9 mouse cellular contexts compared by ENCODE assay signal in the genomic region with DNA sequence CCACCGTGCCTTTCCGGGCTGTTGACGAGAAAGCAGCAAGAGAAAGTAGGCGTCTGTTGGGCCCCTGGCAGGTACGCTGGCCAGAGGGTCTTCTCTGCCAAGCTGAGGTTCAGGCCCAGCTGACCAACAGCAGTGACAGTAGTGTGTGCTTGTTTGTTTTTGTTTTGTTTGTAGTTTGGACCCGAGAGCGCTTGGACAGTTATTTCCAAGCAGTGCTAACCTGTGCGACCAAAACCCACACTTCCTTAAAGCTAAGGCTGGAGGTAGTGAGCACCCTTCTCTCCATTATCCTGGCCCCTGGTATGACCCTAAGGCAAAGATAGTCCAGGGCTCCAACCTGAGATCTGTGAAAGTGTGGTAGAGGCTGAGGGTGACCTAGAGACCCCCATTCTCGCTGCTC. TPM values are rescaled to one million over a fixed set of nuclear protein-coding genes. Genes with fewer than 3 reads are reported as not detected.
DNase-seq lines count a peak whose midpoint lies in the region; ATAC-seq and TF ChIP-seq lines count a peak whose summit lies in the region.
"Had no signal": no experiment of that assay in that cellular context is flagged by ENCODE, and none has a peak within 500 bp of the region (broad histone marks: within the 10 kb centered on the region; RNA-seq: fewer than 3 reads in every experiment).

No protein-coding gene starts in this region.

- H3K4me3 ChIP-seq in cerebellum, adult 2 months (replicated peaks; ENCODE audit: insufficient read depth, low read depth, low read length) = peak overlapping the region; percentile 45
- H3K4me3 ChIP-seq in lung, postnatal 0 days (ENCODE audit: low read depth, low read length) = no peak overlapping the region; the same call in 1 of the 2 replicates
- H3K4me3 ChIP-seq in limb, embryonic 15.5 days = peak overlapping the region; percentile 41
- peak overlapping the region; percentile 50 for H3K4me3 ChIP-seq in stomach, embryonic 16.5 days (replicated peaks; ENCODE audit: low read length)

- TF ChIP-seq CTCF in cerebellum, adult 2 months (IDR thresholded peaks at IDR 0.05; ENCODE audit: borderline replicate concordance, insufficient read depth, low read depth, low read length) = no peak
- TF ChIP-seq CTCF in lung, postnatal 0 days (IDR thresholded peaks at IDR 0.05) = no peak

- H3K9ac ChIP-seq in lung, postnatal 0 days (replicated peaks; ENCODE audit: low read depth) = no peak overlapping the region
- H3K9ac ChIP-seq in limb, embryonic 15.5 days = no peak overlapping the region
- H3K9ac ChIP-seq in stomach, embryonic 16.5 days (ENCODE audit: low read length) = no peak overlapping the region

- no peaks in the 10 kb centered on the region for H3K36me3 ChIP-seq in lung, postnatal 0 days (ENCODE audit: insufficient read depth, low read length)
- H3K36me3 ChIP-seq in limb, embryonic 15.5 days = no peaks in the 10 kb centered on the region
- H3K36me3 ChIP-seq in stomach, embryonic 16.5 days (ENCODE audit: control insufficient read depth, insufficient read depth, low read length) = no peaks in the 10 kb centered on the region

- peaks cover 38% of the 10 kb centered on the region for H3K4me1 ChIP-seq in cerebellum, adult 2 months (ENCODE audit: control insufficient read depth, insufficient read depth, low read length)
- H3K4me1 ChIP-seq in lung, postnatal 0 days (ENCODE audit: insufficient read depth, low read depth, low read length) = no peaks in the 10 kb centered on the region; the same call in 1 of the 2 replicates
- H3K4me1 ChIP-seq in limb, embryonic 15.5 days = peaks cover 15% of the 10 kb centered on the region
- peaks cover 8% of the 10 kb centered on the region for H3K4me1 ChIP-seq in stomach, embryonic 16.5 days (ENCODE audit: control insufficient read depth, insufficient read depth, low read length)

- TF ChIP-seq POLR2A in cerebellum, adult 2 months (IDR thresholded peaks at IDR 0.05; ENCODE audit: borderline replicate concordance, insufficient read depth, low read length) = no peak

- no peaks in the 10 kb centered on the region for H3K9me3 ChIP-seq in lung, postnatal 0 days (ENCODE audit: low read length)
- no peaks in the 10 kb centered on the region for H3K9me3 ChIP-seq in limb, embryonic 15.5 days
- H3K9me3 ChIP-seq in stomach, embryonic 16.5 days (replicated peaks; ENCODE audit: control insufficient read depth, low read length) = no peaks in the 10 kb centered on the region

- TF ChIP-seq EP300 in lung, postnatal 0 days (IDR thresholded peaks at IDR 0.05) = no peak

- peak overlapping the region; percentile 55 for H3K27ac ChIP-seq in cerebellum, adult 2 months (ENCODE audit: insufficient read depth, low read length)
- no peak overlapping the region for H3K27ac ChIP-seq in lung, postnatal 0 days (ENCODE audit: low read length)
- H3K27ac ChIP-seq in limb, embryonic 15.5 days = no peak overlapping the region
- H3K27ac ChIP-seq in stomach, embryonic 16.5 days (ENCODE audit: low read length) = no peak overlapping the region

- WGBS in cerebellum, adult 2 months = 37% methylated on average over 9 of the region's 9 CpGs
- 45% methylated on average over 9 of the region's 9 CpGs for WGBS in lung, postnatal 0 days
- 49% methylated on average over 9 of the region's 9 CpGs for WGBS in limb, embryonic 15.5 days
- 49% methylated on average over 9 of the region's 9 CpGs for WGBS in stomach, embryonic 16.5 days

- no peaks in the 10 kb centered on the region for H3K27me3 ChIP-seq in cerebellum, adult 2 months (ENCODE audit: control insufficient read depth, insufficient read depth, low read length)
- peaks cover 47% of the 10 kb centered on the region for H3K27me3 ChIP-seq in lung, postnatal 0 days (replicated peaks; ENCODE audit: insufficient read depth, low read length)
- H3K27me3 ChIP-seq in limb, embryonic 15.5 days = peaks cover 85% of the 10 kb centered on the region
- H3K27me3 ChIP-seq in stomach, embryonic 16.5 days (ENCODE audit: control insufficient read depth, insufficient read depth, low read length) = peaks cover 82% of the 10 kb centered on the region

- DNase-seq in cerebellum, adult 2 months = peak in 1 of 2 experiments; percentile 40
- no peak for DNase-seq in cerebellum, postnatal 25 days
- DNase-seq in lung, postnatal 0 days (ENCODE audit: low spot score) = no peak
- no peak for DNase-seq in lung, postnatal 10 days
- DNase-seq in ovary, adult 18-20 months (ENCODE audit: low spot score) = no peak
- no peak for DNase-seq in embryo, embryonic 11 days
- DNase-seq: lung, adult 2 months had no signal

- H3K4me2 ChIP-seq in lung, postnatal 0 days (replicated peaks; ENCODE audit: low read depth, low read length) = peak overlapping the region; percentile 45; the same call in 1 of the 2 replicates
- H3K4me2 ChIP-seq in limb, embryonic 15.5 days = peak overlapping the region; percentile 73
- peak overlapping the region; percentile 75 for H3K4me2 ChIP-seq in stomach, embryonic 16.5 days (ENCODE audit: low read depth, low read length)

- ATAC-seq in lung, postnatal 0 days = no peak
- no peak for ATAC-seq in limb, embryonic 15.5 days (ENCODE audit: insufficient number of reproducible peaks, low FRiP score, low TSS enrichment, low read depth)
- no peak for ATAC-seq in stomach, embryonic 16.5 days (ENCODE audit: insufficient read depth, low FRiP score)

RNA-seq across cellular contexts. Expression of a gene that starts 49.7 kb away (rescaled TPM):
- polyA plus RNA-seq in cerebellum, adult 2 months (2012; rRNA removed) = 69.9 and 72.8 TPM in 2 replicates
- polyA plus RNA-seq in lung, postnatal 0 days (2015; fragmentation: Nextera tagmentation; extraction: Ambion mirVana) = 32.3 and 39.9 TPM in 2 replicates
- 30.9 and 33.7 TPM in 2 replicates for polyA plus RNA-seq in limb, embryonic 15.5 days (2015; fragmentation: Nextera tagmentation; extraction: Ambion mirVana)
- polyA plus RNA-seq in stomach, embryonic 16.5 days (2015; fragmentation: Nextera tagmentation; extraction: Ambion mirVana) = 25.4 and 30.8 TPM in 2 replicates
